Mouse (Mus musculus) megakaryocyte-erythroid progenitor cell, adult 5-6 weeks (primary cell): ENCODE results near the gene Gadd45g. TPM values are rescaled to one million over a fixed set of nuclear protein-coding genes. Genes with fewer than 3 reads are reported as not detected.
A peak's percentile ranks its signal among the peaks of the same experiment; 100 is the strongest.
"Not testable (repeated sequence)": the region's sequence is repeated elsewhere in the genome, so short reads cannot be mapped to it uniquely, and the experiment has no call there.

Source experiments
- ATAC-seq: replicated peaks from 2 replicates; pipeline ENCODE4 v1.8.0; 2016; ENCODE audit warnings: mild to moderate bottlenecking, inconsistent platforms; ENCODE audit not compliant: severe bottlenecking, poor library complexity, low FRiP score, low TSS enrichment
- total RNA-seq, 2 experiments: library from RNA; stranded (forward) in 1 of 2; stranded (reverse) in 1 of 2; fragments of 200-1000, 215-1000 nt in 1 of 2; fragments of >200 nt in 1 of 2; fragmentation: Nextera tagmentation in 1 of 2; gene quantifications; 2 replicates each; pipeline ENCODE4 v1.2.3; 2014 to 2017

Gene Gadd45g
- total RNA-seq, 2 experiments from 2014 or later, result 3.4 to 12.9 TPM

GRCm38 (mm10) chr13:51830744-51831450 lies 15.6 kb upstream of the Gadd45g start:
- ATAC-seq, result peak; percentile 62

- ATAC-seq, result no peak
Observed at GRCm38 (mm10) chr13:51832491-51832890, 14.0 kb upstream of the Gadd45g start.

DNA sequence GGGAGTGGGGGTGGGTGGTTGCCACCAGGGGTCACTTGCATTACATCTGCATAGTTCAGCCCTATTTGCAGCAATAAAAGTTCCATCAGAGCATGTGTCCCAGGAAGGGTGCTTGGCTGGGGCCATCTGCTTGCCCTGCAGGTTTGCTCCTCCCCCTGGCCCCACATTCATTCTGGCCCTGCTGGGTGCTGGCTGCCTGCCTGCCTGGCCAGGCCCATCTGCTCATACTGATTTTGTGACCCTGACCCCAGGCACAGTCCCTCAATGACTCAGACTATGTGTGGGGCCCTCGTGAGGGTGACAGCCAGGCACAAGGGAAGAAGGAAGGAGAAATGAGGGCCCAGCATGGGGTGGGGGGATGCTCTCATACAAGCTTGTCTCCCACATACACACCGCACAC lies 12.9 kb upstream of the Gadd45g start:
- ATAC-seq, result no peak

DNA sequence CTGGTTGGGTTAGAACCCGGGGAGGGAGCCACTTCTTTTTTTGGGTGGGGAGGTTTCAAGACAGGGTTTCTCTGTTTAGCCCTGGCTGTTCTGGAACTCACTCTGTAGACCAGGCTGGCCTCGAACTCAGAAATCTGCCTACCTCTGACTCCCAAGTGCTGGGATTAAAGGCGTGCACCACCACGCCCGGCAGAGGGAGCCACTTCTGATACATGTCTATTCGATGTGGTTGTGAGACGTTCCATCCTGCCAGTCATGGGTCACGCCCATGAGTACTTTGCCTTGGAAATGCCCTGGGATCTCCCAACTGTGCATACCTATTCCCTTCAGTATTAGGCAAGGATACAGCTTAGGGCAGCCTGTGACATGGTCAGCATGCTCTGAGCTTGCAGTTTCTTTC lies 12.5 kb upstream of the Gadd45g start:
- peak; percentile 22; the same call in 1 of the 2 replicates for ATAC-seq

GRCm38 (mm10) chr13:51834520-51834919 lies 12.0 kb upstream of the Gadd45g start:
- peak; percentile 54 for ATAC-seq

DNA sequence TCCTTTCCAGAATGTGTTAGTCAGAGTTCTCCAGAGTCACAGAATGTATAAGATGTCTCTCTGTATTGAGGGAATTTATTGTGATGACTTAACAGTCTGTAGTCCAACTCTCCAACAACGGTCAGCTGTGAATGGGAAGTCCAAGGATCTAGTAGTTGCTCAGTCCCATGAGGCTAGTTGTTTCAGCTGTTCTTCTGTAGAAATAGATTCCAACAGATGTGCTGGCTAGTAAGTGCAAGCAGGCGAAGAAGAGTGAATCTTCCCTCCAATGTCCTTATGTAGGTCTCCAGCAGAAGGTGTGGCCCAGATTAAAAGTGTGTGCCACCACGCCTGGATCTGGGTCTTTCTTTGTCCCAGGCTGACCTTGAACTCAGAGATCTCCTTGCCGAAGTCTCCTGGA lies 11.3 kb upstream of the Gadd45g start:
- ATAC-seq, result not testable (repeated sequence)

GRCm38 (mm10) chr13:51837402-51837801 lies 9.1 kb upstream of the Gadd45g start:
- no peak for ATAC-seq

DNA sequence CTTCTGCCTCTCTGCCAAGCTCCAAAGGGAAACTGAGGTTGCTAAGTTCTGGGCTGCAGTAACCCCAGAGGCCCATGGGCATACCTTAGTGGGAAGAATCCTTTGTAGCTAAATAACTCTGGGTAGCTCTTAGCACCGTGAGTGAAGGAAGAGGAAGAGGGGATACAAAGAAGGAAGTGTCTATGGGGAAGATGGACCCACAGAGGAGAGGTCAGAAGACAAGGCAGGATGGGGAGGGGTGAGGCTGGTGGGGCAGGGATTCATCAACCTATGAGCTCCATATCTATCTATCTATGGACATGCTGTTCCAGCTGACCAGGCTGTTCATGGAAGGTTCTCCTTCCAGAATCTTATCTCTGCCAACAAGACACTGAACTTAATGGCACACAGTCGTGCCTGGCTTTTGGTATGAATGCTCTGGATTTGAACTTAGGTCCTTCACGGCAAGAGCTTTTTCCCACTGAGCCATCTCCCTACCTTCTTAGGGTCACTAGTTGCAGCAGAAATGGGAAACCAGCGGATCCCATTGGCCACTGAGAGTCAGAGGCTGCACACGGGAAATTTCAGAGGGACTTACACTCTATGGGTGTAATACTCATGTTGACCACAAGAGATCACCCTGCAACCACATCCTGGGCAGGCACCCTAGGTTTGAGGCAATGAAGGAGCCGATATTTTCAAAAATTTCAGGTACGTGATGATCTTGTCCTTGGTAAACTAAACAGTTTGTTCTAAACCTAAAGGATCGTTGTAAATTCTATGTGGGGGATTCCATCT lies 7.0 kb upstream of the Gadd45g start:
- peak; percentile 48; the same call in 1 of the 2 replicates for ATAC-seq

DNA sequence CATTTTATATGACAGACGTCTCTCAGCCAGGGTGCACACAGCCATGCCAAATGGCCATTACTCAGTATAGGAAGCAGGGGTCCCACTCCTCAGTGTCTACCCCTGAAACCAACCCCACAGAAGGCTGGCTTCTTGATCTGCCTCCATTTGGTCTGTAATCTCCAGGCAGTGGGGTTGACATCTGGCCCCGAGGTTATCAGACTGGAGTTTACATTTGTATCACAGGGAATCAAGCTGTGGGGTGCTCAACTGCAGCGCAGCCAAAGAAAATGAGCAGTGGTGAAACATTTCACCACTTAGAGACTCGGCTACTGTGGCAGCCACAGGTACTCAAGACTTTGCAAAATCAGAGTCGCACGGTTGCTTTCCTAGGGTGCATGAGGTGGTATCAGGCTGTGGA lies 5.8 kb upstream of the Gadd45g start:
- ATAC-seq, result no peak; the same call in 1 of the 2 replicates

DNA sequence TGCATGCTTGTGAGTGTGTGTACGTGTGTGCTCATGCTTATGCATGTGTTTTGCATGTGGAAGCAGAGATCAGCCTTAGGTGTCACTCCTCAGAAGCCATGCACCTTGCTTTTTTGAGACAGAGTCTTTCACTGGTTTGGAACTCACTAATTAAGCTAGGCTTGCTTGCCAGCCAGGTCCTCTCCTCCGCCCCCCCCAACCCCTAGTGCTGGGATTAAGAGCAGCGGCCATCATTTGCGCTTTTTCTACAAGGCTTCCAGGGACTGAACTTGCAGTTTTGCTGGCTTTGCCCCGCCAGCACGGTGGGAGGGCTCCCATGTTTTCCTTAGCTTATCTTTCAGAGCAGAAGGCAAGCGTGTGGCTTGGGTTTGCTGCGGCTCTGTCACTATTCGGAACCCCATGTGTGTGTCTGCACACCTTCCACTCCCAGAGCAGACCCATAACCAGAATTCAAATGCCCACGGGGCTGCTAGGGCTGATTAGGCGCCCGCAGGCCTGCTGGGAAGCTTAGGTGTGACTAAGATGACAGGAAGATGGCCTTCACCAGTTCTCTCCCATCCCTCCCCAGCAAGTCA lies 4.8 kb upstream of the Gadd45g start:
- peak; percentile 61 for ATAC-seq

GRCm38 (mm10) chr13:51842191-51842590 lies 4.3 kb upstream of the Gadd45g start:
- no peak for ATAC-seq

- ATAC-seq, result no peak
Observed at GRCm38 (mm10) chr13:51842773-51843172, 3.7 kb upstream of the Gadd45g start.

GRCm38 (mm10) chr13:51843298-51843697 lies 3.2 kb upstream of the Gadd45g start:
- no peak for ATAC-seq

DNA sequence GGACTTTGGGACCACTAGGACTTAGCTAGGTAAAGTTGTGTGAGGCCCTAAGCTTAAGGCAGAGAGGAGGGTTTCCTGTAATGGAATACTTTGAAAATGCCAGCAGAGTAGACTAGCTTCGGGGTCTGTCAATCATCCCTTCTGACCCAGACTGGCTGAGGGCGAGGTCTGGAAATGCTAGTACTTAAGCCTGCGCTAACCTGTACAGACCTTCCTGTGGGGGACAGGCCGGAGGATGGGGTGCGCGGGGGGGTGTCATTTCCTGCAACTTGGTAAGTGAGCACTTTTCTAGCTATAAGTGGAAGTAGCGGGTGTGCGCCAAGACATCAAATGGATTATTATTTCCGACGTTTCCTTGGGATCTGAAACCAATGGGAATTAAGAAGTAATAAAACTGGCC lies 2.4 kb upstream of the Gadd45g start:
- no peak for ATAC-seq

DNA sequence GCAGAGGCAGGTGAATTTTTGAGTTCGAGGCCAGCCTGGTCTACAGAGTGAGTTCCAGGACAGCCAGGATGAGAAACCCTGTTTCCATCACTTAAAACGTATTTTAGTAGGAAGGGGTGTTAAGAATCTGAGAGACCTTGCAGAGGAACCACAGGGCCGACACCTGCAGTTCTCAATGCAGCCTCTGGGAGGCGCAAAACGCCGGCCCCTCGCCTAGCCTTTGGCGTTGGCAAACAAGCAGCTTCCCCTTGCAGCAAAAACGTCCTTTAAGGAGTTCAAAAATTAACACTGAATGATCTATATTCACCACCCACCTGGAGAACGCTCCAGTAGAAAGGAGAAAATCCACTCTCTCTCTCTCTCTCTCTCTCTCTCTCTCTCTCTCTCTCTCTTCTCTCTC lies 1.8 kb upstream of the Gadd45g start:
- ATAC-seq, result no peak

DNA sequence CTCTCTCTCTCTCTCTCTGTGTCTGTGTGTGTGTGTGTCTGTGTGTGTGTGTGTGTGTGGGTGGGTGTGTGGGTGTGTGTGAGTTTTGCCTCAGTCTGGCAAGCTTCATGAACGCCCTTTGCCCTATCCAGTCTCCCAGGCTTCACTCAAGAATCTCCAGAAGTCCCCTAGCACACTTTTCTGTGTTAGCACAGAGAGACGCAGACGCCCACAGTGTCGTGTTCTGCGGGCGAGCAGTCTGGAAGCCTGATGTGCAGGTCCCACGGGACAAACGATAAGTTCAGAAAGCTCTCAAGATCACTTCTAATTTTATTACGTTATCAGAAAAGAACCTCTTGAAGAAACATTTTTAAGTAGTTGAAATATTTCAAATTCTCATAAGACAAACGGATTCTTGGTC lies 1.4 kb upstream of the Gadd45g start:
- ATAC-seq, result no peak

GRCm38 (mm10) chr13:51845591-51846191 lies 787 bp upstream of the Gadd45g start:
- ATAC-seq, result no peak

- ATAC-seq, result no peak
Observed at GRCm38 (mm10) chr13:51846868-51847793, 653 bp downstream of the Gadd45g start.

GRCm38 (mm10) chr13:51847979-51848480 lies 1.6 kb downstream of the Gadd45g start:
- peak; percentile 34; the same call in 1 of the 2 replicates for ATAC-seq
